Mouse (Mus musculus): ENCODE results near the gene Mospd1. TPM values are rescaled to one million over a fixed set of nuclear protein-coding genes. Genes with fewer than 3 reads are reported as not detected.

Gene Mospd1
- total RNA-seq (2022): 10 to 100 TPM; 33.2 to 39.2 (median 37.2) TPM

GRCm38 (mm10) chrX:53370366-53370740 lies at the start of gene Mospd1:
Gene Mospd1, minus strand, starts transcription at chrX:53370502.
- DNase-seq (ENCODE audit: low spot score): peak; percentile 89

- no peak for DNase-seq (ENCODE audit: low spot score)
Measured at GRCm38 (mm10) chrX:53386362-53386761, 16.1 kb upstream of the Mospd1 start.

- no peak for DNase-seq (ENCODE audit: low spot score)
Measured at GRCm38 (mm10) chrX:53383122-53383521, 12.8 kb upstream of the Mospd1 start.

GRCm38 (mm10) chrX:53369534-53370365 lies 552 bp downstream of the Mospd1 start:
- DNase-seq (ENCODE audit: low spot score): peak; percentile 42

GRCm38 (mm10) chrX:53364668-53365383 lies 5.5 kb downstream of the Mospd1 start:
- no peak for DNase-seq (ENCODE audit: low spot score)

- DNase-seq (ENCODE audit: low spot score): no peak
Measured at GRCm38 (mm10) chrX:53348374-53348773, 21.9 kb downstream of the Mospd1 start.

GRCm38 (mm10) chrX:53341531-53341930 lies 28.8 kb downstream of the Mospd1 start:
- peak; percentile 31 for DNase-seq (ENCODE audit: low spot score)

- DNase-seq (ENCODE audit: low spot score): no peak
Measured at GRCm38 (mm10) chrX:53337355-53337754, 32.9 kb downstream of the Mospd1 start.

- DNase-seq (ENCODE audit: low spot score): no peak
Measured at GRCm38 (mm10) chrX:53330396-53330795, 39.9 kb downstream of the Mospd1 start.

GRCm38 (mm10) chrX:53321111-53321510 lies 49.2 kb downstream of the Mospd1 start:
- DNase-seq (ENCODE audit: low spot score): no peak

GRCm38 (mm10) chrX:53320564-53320963 lies 49.7 kb downstream of the Mospd1 start:
- no peak for DNase-seq (ENCODE audit: low spot score)

Other genes with a start within 250 kb of the Mospd1 start
- gene Plac1, start 130.4 kb downstream of the Mospd1 start, total RNA-seq (2022): not detected
- 1 to 10 TPM; 1.9 to 4.8 (median 3.3) TPM for gene Fam122b, start 100.7 kb downstream of the Mospd1 start, total RNA-seq (2022)
- gene Fam122c, start 97.1 kb downstream of the Mospd1 start, total RNA-seq (2022): not detected
- gene Etd, start 64.4 kb upstream of the Mospd1 start, total RNA-seq (2022): not detected
- gene Rtl8c, start 237.5 kb upstream of the Mospd1 start, total RNA-seq (2022): 10 to 100 TPM; 15.6 to 25.5 (median 19.3) TPM
- not detected for gene Gm14597, start 238.5 kb upstream of the Mospd1 start, total RNA-seq (2022)